Mouse (Mus musculus): ENCODE measurements around the gene Scyl1. TPM values are rescaled to one million over a fixed set of nuclear protein-coding genes. Genes with fewer than 3 reads are reported as not detected.

Gene Scyl1
- polyA plus RNA-seq, 1 experiment from 2014 or later: 70.0 TPM

DNA sequence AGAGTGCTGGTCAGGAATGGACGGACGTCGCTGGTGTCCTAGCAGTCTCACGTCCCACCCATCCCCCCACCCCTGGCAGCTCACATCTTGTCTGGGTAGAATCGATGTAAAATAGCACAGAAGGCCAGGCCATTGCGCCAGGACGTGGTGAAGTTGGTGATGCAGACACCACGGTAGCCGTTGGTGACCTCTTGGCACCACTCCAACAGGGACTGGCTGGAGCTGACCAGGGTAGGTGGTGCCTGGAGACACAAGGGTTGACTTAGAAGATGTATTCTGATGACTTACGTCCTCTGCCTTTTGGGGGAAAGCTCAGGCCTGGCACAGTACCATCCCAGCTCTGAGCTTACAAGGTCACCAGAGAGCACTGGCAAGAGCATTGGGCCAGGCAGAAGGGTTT lies 54.3 kb downstream of the Scyl1 start:
- Histone ChIP-seq H3K9ac (replicated peaks) (0 out of 2 replicates have a peak overlapping the region, but pooled peaks have one; percentile 12), H3K4me2 (replicated peaks) (peak overlapping the region; percentile 50; the same call in 1 of the 2 replicates), H3K9me3 (no peaks in the 10 kb centered on the region), H3K4me3 (replicated peaks) (no peak overlapping the region), H3K36me3 (peaks cover 60% of the 10 kb centered on the region), H3K4me1 (replicated peaks) (peaks cover 30% of the 10 kb centered on the region), H3K27me3 (no peaks in the 10 kb centered on the region), H3K27ac (peak overlapping the region; percentile 45; the same call in 1 of the 2 replicates)
- no peak; the same call in 1 of the 2 replicates for ATAC-seq
- 52% methylated on average over 10 of the region's 10 CpGs for WGBS

DNA sequence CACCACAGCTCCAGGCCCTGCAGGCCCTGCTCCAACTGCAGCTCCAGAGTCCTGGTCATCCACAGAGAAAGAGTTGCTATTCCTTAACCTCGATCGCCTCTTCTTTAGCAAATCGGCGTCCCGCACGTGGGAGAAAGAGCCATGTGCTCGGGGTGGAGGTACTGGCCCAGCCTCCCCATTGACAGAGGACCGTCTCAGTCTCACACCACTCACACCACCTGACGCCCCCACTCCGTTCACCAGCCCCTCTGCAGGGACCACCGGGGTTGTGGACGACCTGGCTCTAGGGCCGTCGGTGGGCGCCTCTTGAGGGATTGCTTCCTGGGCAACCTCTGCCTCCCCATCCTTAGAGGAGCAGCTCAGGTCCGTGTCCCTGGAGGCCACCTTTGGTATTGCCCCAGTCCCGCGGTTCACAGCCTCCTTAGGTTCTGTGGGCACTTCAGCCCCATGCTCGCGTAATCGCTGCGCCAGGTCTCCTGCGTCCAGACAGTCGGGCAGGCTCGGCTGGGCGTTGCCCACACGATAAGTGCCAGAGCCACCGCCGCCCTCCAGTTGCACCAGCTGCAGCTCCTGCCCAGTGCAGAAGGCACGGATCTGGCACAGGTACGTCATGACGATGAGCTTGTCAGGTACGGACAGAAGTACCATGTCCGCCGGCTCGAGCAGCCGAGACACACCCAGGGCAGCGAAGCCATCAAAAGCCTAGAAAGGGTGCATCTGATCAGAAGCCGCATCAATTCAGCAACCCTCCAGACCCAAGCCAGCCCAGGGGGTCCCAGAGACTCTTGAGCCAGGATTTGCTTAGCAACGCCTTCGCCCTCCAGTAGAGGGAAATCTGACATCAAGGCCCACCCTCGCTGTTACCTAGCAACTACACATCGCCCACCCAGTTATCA lies 55.2 kb downstream of the Scyl1 start:
- peak overlapping the region; percentile 29 for H3K4me3 ChIP-seq (replicated peaks)
- H3K9ac ChIP-seq (replicated peaks): peak overlapping the region; percentile 60
- peaks cover 30% of the 10 kb centered on the region for H3K4me1 ChIP-seq (replicated peaks)
- H3K4me2 ChIP-seq (replicated peaks): peak overlapping the region; percentile 50
- H3K27me3 ChIP-seq: no peaks in the 10 kb centered on the region
- H3K9me3 ChIP-seq: no peaks in the 10 kb centered on the region
- peaks cover 58% of the 10 kb centered on the region for H3K36me3 ChIP-seq
- H3K27ac ChIP-seq: peak overlapping the region; percentile 25
- WGBS: 15% methylated on average over 43 of the region's 43 CpGs
- ATAC-seq: peak; percentile 83

DNA sequence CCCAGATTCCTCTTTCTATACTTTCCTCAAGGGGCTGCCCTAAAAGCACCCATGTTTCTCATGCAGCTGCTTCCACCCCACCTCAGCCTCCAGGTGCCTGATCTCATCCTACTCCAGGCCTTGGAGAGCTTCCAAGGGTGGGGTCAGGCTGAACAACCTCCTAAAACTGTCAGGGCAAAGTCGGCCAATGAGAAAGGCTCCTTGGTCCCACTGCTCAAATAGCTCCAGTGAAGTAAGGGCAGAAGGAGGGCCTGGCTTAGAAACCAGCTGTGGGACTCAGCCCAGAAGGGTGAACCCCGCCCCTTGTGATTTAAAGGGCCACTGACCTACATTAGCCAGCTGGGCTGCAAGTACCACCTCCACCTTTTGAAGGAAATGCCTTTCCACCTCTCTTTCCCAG lies 57.5 kb downstream of the Scyl1 start:
- Histone ChIP-seq H3K9me3 (no peaks in the 10 kb centered on the region), H3K27ac (no peak overlapping the region), H3K9ac (replicated peaks) (no peak overlapping the region; the same call in 1 of the 2 replicates), H3K27me3 (no peaks in the 10 kb centered on the region), H3K36me3 (peaks cover 56% of the 10 kb centered on the region), H3K4me2 (replicated peaks) (no peak overlapping the region), H3K4me1 (replicated peaks) (peaks cover 30% of the 10 kb centered on the region), H3K4me3 (replicated peaks) (no peak overlapping the region)
- no peak for ATAC-seq
- WGBS: 9% methylated on average over 2 of the region's 2 CpGs

DNA sequence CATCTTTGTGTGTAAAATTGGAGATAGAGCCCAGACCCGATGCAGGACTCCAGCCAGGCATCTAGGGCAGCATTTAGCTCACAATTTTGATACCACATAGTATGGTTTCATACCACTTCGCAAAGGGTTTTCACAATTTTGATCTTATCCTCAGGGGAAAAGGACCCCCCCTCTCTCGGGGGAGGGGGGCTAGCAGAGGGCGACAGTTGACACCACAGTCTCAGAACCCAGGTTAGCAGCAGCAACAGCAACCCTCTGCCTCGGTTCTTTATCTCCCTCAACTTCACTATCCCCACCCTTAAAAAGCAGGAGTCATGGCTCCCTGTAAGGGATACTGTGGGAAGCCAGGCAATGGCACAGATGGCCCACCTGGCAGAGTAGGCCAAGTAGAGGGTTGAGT lies 58.0 kb downstream of the Scyl1 start:
- Histone ChIP-seq H3K9ac (replicated peaks) (no peak overlapping the region; the same call in 1 of the 2 replicates), H3K9me3 (no peaks in the 10 kb centered on the region), H3K27ac (no peak overlapping the region), H3K4me3 (replicated peaks) (no peak overlapping the region), H3K27me3 (no peaks in the 10 kb centered on the region), H3K4me2 (replicated peaks) (no peak overlapping the region), H3K4me1 (replicated peaks) (peaks cover 30% of the 10 kb centered on the region), H3K36me3 (peaks cover 56% of the 10 kb centered on the region)
- 78% methylated on average over 5 of the region's 5 CpGs for WGBS
- no peak for ATAC-seq

DNA sequence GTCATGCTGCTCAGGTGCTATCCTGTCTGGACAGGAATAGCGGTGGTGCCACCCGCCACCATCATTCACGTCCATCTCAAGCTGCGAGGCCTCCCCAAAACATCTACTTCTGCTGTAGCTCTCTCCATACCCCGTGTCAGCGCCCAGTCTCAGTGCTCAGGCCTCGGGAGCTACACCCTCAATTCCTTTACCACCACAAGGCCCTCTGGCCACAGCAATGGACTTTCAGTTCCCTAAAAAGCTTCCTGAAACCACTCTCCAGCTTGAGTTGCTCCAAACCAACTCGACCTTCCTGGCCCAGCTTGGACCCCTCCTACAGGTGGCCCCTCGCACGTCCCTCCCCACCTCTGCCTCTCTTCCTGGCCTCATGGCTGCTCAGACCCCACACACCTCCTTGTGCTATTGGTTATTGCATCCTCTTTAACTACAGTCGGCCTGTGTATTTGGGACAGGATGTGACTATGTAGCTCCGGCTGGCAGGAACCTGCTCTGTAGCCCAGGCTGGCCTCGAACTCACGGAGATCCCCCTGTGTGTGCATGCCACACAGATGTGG lies 59.2 kb downstream of the Scyl1 start:
- H3K9me3 ChIP-seq: no peaks in the 10 kb centered on the region
- no peak for ATAC-seq
- no peaks in the 10 kb centered on the region for H3K27me3 ChIP-seq
- peaks cover 24% of the 10 kb centered on the region for H3K4me1 ChIP-seq (replicated peaks)
- H3K4me3 ChIP-seq (replicated peaks): no peak overlapping the region
- peaks cover 62% of the 10 kb centered on the region for H3K36me3 ChIP-seq
- H3K27ac ChIP-seq: no peak overlapping the region
- no peak overlapping the region for H3K4me2 ChIP-seq (replicated peaks)
- 92% methylated on average over 14 of the region's 14 CpGs for WGBS
- no peak overlapping the region for H3K9ac ChIP-seq (replicated peaks)

DNA sequence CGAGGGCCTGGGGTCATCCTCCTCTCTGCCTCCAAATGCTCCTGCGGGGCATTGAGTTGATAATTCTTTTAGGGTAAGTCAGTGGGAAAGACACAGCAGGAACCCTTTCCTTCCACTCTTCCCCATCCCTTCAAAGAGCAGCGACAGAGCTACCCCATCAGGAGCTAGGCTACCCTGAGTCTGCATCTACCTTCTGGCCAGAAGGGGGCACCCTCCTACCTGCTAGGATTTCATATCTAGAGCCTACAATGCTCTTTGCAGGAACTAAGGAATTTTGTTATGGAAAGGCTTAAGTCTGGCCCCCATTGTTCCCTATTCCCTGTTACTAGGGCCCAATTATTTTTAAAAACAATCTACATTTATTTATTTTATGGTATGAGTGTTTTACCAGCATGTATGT lies 60.0 kb downstream of the Scyl1 start:
- no peaks in the 10 kb centered on the region for H3K9me3 ChIP-seq
- peaks cover 69% of the 10 kb centered on the region for H3K36me3 ChIP-seq
- 7% methylated on average over 3 of the region's 3 CpGs for WGBS
- H3K4me2 ChIP-seq (replicated peaks): no peak overlapping the region
- H3K4me1 ChIP-seq (replicated peaks): peaks cover 17% of the 10 kb centered on the region
- H3K9ac ChIP-seq (replicated peaks): no peak overlapping the region
- no peaks in the 10 kb centered on the region for H3K27me3 ChIP-seq
- no peak overlapping the region for H3K4me3 ChIP-seq (replicated peaks)
- ATAC-seq: no peak
- no peak overlapping the region for H3K27ac ChIP-seq

DNA sequence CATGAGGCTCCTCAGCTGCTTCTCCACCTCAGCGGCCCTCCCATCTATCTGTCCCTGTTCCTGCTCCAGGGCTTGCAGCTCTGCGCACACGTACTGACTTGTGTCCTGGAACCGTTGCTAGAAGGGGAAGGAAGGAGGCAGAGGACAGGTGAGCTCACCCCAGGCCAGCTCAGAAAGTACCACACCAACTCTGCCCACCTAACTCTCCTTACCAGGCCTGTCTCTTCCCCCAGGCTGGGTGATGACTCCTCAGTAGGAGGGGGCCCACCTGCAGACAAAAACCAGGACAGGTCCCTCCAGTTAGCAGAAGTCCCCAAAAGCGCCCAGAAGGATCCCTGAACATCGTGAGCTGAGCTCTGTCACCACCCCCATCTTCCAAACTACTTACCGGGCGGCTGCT lies 60.6 kb downstream of the Scyl1 start:
- Histone ChIP-seq H3K36me3 (peaks cover 72% of the 10 kb centered on the region), H3K4me1 (replicated peaks) (peaks cover 10% of the 10 kb centered on the region), H3K9ac (replicated peaks) (no peak overlapping the region), H3K4me2 (replicated peaks) (no peak overlapping the region), H3K4me3 (replicated peaks) (no peak overlapping the region), H3K9me3 (no peaks in the 10 kb centered on the region), H3K27me3 (no peaks in the 10 kb centered on the region), H3K27ac (no peak overlapping the region)
- 76% methylated on average over 8 of the region's 8 CpGs for WGBS
- ATAC-seq: no peak

DNA sequence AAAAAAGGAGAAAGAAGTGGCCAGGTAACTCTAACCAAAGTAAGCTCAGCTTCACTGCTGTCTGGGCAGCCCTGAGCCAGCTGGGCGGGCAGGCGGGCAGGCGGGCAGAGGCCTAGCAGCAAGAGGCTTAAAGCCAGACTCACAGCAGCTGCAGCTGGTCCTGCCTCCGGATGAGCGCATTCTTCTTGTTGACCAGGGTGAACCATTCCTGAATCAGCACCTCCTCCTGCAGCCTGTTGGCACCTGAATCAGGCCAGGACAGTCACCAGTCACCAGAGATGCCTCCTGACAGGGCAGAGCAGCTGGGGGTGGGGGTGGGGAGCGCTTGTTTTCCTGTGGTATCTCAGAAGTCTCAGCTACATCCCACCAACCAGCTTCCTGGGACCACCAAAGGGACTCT lies 61.2 kb downstream of the Scyl1 start:
- no peak overlapping the region for H3K27ac ChIP-seq
- H3K9ac ChIP-seq (replicated peaks): no peak overlapping the region
- peaks cover 6% of the 10 kb centered on the region; the same call in 1 of the 2 replicates for H3K4me1 ChIP-seq (replicated peaks)
- no peak for ATAC-seq
- 93% methylated on average over 6 of the region's 6 CpGs for WGBS
- no peak overlapping the region for H3K4me2 ChIP-seq (replicated peaks)
- H3K27me3 ChIP-seq: no peaks in the 10 kb centered on the region
- H3K36me3 ChIP-seq: peaks cover 72% of the 10 kb centered on the region
- H3K9me3 ChIP-seq: no peaks in the 10 kb centered on the region
- H3K4me3 ChIP-seq (replicated peaks): no peak overlapping the region

Other genes starting within 250 kb of the Scyl1 start
- gene Ovol1, start 210.8 kb downstream of the Scyl1 start, polyA plus RNA-seq (2015; fragmentation: Nextera tagmentation; extraction: Ambion mirVana): 0.14 TPM in 1 of 2 replicates, not detected in the other
- 2.0 and 2.3 TPM in 2 replicates for gene Ap5b1, start 203.4 kb downstream of the Scyl1 start, polyA plus RNA-seq (2015; fragmentation: Nextera tagmentation; extraction: Ambion mirVana)
- gene Rnaseh2c, start 169.5 kb downstream of the Scyl1 start, polyA plus RNA-seq (2015; fragmentation: Nextera tagmentation; extraction: Ambion mirVana): 91.3 and 98.9 TPM in 2 replicates
- 82.3 and 89.3 TPM in 2 replicates for gene Kat5, start 161.2 kb downstream of the Scyl1 start, polyA plus RNA-seq (2015; fragmentation: Nextera tagmentation; extraction: Ambion mirVana)
- gene Rela, start 133.9 kb downstream of the Scyl1 start, polyA plus RNA-seq (2015; fragmentation: Nextera tagmentation; extraction: Ambion mirVana): 30.9 and 35.4 TPM in 2 replicates
- gene Sipa1, start 107.7 kb downstream of the Scyl1 start, polyA plus RNA-seq (2015; fragmentation: Nextera tagmentation; extraction: Ambion mirVana): 10.8 and 14.1 TPM in 2 replicates
- 11.4 and 15.1 TPM in 2 replicates for gene Map3k11, start 82.7 kb downstream of the Scyl1 start, polyA plus RNA-seq (2015; fragmentation: Nextera tagmentation; extraction: Ambion mirVana)
- 25.6 and 29.1 TPM in 2 replicates for gene Pcnx3, start 82.5 kb downstream of the Scyl1 start, polyA plus RNA-seq (2015; fragmentation: Nextera tagmentation; extraction: Ambion mirVana)
- gene Kcnk7, start 67.1 kb downstream of the Scyl1 start, polyA plus RNA-seq (2015; fragmentation: Nextera tagmentation; extraction: Ambion mirVana): 0.15 TPM in 1 of 2 replicates, not detected in the other
- gene Ehbp1l1, start 45.1 kb downstream of the Scyl1 start, polyA plus RNA-seq (2015; fragmentation: Nextera tagmentation; extraction: Ambion mirVana): 8.9 and 10.5 TPM in 2 replicates
- 179 and 197 TPM in 2 replicates for gene Fam89b, start 41.8 kb downstream of the Scyl1 start, polyA plus RNA-seq (2015; fragmentation: Nextera tagmentation; extraction: Ambion mirVana)
- gene Ltbp3, start 30.5 kb downstream of the Scyl1 start, polyA plus RNA-seq (2015; fragmentation: Nextera tagmentation; extraction: Ambion mirVana): 7.1 and 9.5 TPM in 2 replicates
- 16.8 and 19.0 TPM in 2 replicates for gene Frmd8, start 103.9 kb upstream of the Scyl1 start, polyA plus RNA-seq (2015; fragmentation: Nextera tagmentation; extraction: Ambion mirVana)
- 1.4 and 2.0 TPM in 2 replicates for gene Slc25a45, start 106.4 kb upstream of the Scyl1 start, polyA plus RNA-seq (2015; fragmentation: Nextera tagmentation; extraction: Ambion mirVana)
- gene Tigd3, start 122.7 kb upstream of the Scyl1 start, polyA plus RNA-seq (2015; fragmentation: Nextera tagmentation; extraction: Ambion mirVana): 16.4 and 16.9 TPM in 2 replicates
- 157 and 158 TPM in 2 replicates for gene Dpf2, start 141.6 kb upstream of the Scyl1 start, polyA plus RNA-seq (2015; fragmentation: Nextera tagmentation; extraction: Ambion mirVana)
- gene Cdc42ep2, start 153.4 kb upstream of the Scyl1 start, polyA plus RNA-seq (2015; fragmentation: Nextera tagmentation; extraction: Ambion mirVana): 7.5 and 7.8 TPM in 2 replicates
- 31.6 and 32.1 TPM in 2 replicates for gene Pola2, start 192.8 kb upstream of the Scyl1 start, polyA plus RNA-seq (2015; fragmentation: Nextera tagmentation; extraction: Ambion mirVana)
- not detected in 2 replicates for gene Slc22a20, start 214.7 kb upstream of the Scyl1 start, polyA plus RNA-seq (2015; fragmentation: Nextera tagmentation; extraction: Ambion mirVana)
- 1.9 and 2.3 TPM in 2 replicates for gene Capn1, start 244.5 kb upstream of the Scyl1 start, polyA plus RNA-seq (2015; fragmentation: Nextera tagmentation; extraction: Ambion mirVana)